Mouse (Mus musculus): ENCODE data around the gene Msi1. TPM values are rescaled to one million over a fixed set of nuclear protein-coding genes. Genes with fewer than 3 reads are reported as not detected.
"Not testable (repeated sequence)": the region's sequence is repeated elsewhere in the genome, so short reads cannot be mapped to it uniquely, and the experiment has no call there.

Gene Msi1
- polyA plus RNA-seq, 1 experiment from 2014 or later, result 66.3 TPM

DNA sequence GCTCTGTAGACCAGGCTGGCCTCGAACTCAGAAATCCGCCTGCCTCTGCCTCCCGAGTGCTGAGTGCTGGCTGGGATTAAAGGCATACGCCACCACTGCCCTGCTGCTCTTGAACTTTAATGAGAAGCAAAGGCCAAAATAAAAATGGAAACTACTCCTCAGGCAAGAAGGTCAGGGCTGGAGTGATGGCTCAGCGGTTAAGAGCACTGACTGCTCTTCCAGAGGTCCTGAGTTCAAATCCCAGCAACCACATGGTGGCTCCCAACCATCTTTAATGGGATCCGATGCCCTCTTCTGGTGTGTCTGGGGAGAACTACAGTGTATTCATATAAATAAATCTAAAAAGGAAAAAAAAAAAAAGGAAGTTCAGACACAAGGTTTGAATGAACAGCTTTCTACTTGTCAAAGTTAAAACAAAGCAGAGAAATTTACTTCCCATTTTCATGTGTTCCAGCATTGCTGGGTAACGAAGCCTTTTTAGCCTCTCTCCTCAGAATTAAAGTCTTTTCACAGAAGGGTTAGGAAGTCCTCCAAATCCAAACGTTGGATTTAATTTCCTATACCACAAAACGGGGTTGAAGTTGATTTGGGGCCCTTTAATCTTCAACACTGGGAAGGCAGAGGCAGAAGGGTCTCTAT, 58.7 kb downstream of the Msi1 start:
- Histone ChIP-seq H3K9me3 (no peaks in the 10 kb centered on the region), H3K27ac (0 out of 2 replicates have a peak overlapping the region, but pooled peaks have one; percentile 100), H3K36me3 (replicated peaks) (no peaks in the 10 kb centered on the region), H3K9ac (no peak overlapping the region), H3K4me3 (no peak overlapping the region), H3K27me3 (replicated peaks) (no peaks in the 10 kb centered on the region), H3K4me2 (0 out of 2 replicates have a peak overlapping the region, but pooled peaks have one; percentile 87), H3K4me1 (peaks cover 37% of the 10 kb centered on the region)
- no peak for ATAC-seq (replicated peaks)
- 77% methylated on average over 9 of the region's 9 CpGs for whole genome bisulfite sequencing

DNA sequence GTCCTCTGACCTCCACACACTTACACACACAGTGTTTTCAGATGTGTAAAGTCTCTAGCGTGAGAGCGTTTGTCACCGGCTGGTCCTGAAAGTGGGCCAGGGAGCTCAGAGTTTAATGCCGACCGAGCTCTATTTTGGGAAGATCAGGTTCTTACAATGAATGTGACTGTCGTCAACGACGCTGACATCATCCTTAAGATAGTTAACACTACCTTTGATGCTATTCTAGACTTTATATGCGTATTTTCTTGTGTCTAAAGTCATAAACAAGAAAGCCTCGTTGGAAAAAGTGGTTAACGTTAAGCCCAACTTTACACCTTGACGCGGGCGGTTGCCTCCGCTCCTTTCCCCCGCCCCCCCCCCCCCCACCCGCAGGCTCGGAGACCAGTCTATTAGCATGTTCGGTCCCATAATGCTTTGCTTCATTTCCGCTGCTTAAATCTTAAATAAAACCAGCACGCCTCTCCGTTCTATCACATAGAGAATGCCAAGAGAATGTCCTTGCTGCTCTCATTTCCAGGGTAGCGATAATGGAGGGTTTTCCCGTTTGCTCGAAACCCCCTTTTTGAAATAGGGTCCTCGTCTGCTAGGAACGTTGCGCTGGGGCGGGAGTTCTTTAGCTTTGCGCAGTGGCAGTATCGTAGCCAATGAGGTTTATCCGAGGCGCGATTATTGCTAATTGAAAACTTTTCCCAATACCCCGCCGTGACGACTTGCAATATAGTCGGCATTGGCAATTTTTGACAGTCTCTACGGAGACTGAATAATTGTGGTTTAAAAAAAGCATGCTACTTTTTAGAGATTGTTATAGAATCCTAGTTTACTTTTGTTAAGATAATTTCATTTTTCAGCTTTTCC, 59.7 kb downstream of the Msi1 start:
- no peaks in the 10 kb centered on the region for H3K9me3 ChIP-seq
- no peaks in the 10 kb centered on the region for H3K36me3 ChIP-seq (replicated peaks)
- H3K9ac ChIP-seq, result peak overlapping the region; percentile 80
- WGBS, result under 1% methylated on average over 39 of the region's 39 CpGs
- peak overlapping the region; percentile 47 for H3K4me3 ChIP-seq
- no peaks in the 10 kb centered on the region for H3K27me3 ChIP-seq (replicated peaks)
- peaks cover 32% of the 10 kb centered on the region for H3K4me1 ChIP-seq
- peak; percentile 77 for ATAC-seq (replicated peaks)
- peak overlapping the region; percentile 100 for H3K27ac ChIP-seq
- peak overlapping the region; percentile 87 for H3K4me2 ChIP-seq

DNA sequence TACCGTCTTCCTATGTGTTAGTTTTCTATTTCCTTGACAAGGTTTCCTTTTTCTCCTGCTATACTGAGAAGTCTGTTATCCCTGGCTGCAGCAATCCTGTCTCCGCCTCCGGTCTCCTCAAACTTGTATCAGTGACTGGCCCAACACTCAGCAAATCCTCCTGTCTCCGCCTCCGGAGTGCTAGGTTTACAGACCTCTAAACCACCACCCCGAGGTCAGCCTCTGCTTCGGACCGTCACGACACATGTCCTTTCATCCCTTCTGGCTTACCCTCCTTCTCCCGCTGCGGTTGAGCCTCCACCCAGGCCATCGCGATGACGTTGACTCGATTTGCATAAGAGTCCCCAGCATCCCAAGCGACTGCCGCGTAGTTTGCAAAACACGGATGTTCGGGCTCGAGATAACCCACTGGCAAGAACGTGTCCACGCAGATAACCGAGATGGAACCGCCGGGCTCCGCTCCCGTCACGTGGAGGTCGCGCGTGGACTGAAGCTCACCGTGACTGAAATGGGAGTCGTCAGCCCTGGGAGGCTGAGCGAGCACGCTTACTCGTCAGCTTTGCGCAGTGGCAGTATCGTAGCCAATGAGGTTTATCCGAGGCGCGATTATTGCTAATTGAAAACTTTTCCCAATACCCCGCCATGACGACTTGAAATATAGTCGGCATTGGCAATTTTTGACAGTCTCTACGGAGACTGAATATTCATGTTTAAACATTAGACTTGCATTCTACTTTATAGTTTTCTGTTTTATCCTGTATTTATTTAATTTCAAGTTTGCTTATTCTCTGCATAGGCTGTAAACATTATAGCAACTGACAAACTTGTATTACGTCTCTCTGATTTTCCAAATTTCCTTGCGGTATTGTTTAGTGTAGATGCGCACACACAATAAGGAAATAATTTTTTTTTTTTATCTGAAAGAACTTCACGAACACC, 60.6 kb downstream of the Msi1 start:
- Histone ChIP-seq H3K27me3 (replicated peaks) (no peaks in the 10 kb centered on the region), H3K27ac (peak overlapping the region; percentile 100), H3K36me3 (replicated peaks) (no peaks in the 10 kb centered on the region), H3K4me3 (peak overlapping the region; percentile 47), H3K9ac (peak overlapping the region; percentile 80), H3K4me1 (peaks cover 27% of the 10 kb centered on the region), H3K9me3 (no peaks in the 10 kb centered on the region), H3K4me2 (peak overlapping the region; percentile 87)
- under 1% methylated on average over 50 of the region's 50 CpGs for WGBS
- ATAC-seq (replicated peaks), result peak; percentile 82

DNA sequence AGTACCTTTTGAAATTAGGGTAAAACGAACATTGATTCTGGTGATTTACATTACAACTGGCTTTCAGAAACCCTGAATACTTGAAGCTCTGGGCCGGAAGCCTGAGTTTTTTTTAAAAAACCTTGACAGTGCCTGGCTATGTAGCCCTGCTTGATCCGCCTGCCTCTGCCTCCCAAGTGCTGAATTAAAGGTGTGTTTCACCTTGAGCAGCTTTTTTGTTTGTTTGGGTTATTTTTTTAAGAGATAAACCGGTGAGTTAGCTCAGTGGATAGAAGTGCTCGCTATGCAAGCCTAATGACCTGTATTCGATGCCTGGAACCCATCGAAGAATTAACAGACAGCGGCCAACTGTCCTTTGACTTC, 61.2 kb downstream of the Msi1 start:
- Histone ChIP-seq H3K9ac (no peak overlapping the region), H3K4me3 (peak overlapping the region; percentile 47; the same call in 1 of the 2 replicates), H3K4me2 (peak overlapping the region; percentile 87), H3K27ac (peak overlapping the region; percentile 100), H3K36me3 (replicated peaks) (no peaks in the 10 kb centered on the region), H3K9me3 (no peaks in the 10 kb centered on the region), H3K27me3 (replicated peaks) (no peaks in the 10 kb centered on the region), H3K4me1 (peaks cover 26% of the 10 kb centered on the region)
- ATAC-seq (replicated peaks), result no peak
- WGBS, result 11% methylated on average over 8 of the region's 8 CpGs

DNA sequence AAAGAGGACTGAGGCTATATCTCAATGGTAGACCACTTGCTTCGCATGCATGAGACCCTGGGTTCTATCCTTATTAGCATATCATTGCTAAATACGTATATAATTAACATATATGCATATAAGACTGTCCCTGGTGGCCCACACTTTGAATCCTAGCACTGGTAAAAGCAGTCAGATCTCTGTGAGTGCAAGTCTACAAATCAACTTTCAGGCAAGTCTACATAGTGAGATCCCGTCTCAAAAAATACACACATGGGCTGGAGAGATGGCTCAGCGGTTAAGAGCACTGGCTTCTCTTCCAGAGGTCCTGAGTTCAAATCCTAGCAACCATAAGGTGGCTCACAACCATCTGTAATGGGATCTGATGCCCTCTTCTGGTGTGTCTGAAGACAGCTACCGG, 61.7 kb downstream of the Msi1 start:
- Histone ChIP-seq H3K4me2 (peak overlapping the region; percentile 87; the same call in 1 of the 2 replicates), H3K27ac (peak overlapping the region; percentile 100), H3K4me3 (no peak overlapping the region), H3K9me3 (no peaks in the 10 kb centered on the region), H3K36me3 (replicated peaks) (no peaks in the 10 kb centered on the region), H3K9ac (no peak overlapping the region), H3K27me3 (replicated peaks) (no peaks in the 10 kb centered on the region), H3K4me1 (peaks cover 26% of the 10 kb centered on the region)
- 30% methylated on average over 5 of the region's 5 CpGs for WGBS
- no peak for ATAC-seq (replicated peaks)

GRCm38 (mm10) chr5:115491771-115492322, 62.4 kb downstream of the Msi1 start:
- Histone ChIP-seq H3K9ac (peak overlapping the region; percentile 31; the same call in 1 of the 2 replicates), H3K36me3 (replicated peaks) (no peaks in the 10 kb centered on the region), H3K27me3 (replicated peaks) (no peaks in the 10 kb centered on the region), H3K9me3 (no peaks in the 10 kb centered on the region), H3K4me3 (peak overlapping the region; percentile 25), H3K27ac (no peak overlapping the region), H3K4me1 (peaks cover 26% of the 10 kb centered on the region), H3K4me2 (peak overlapping the region; percentile 58)
- ATAC-seq (replicated peaks), result no peak
- 5% methylated on average over 28 of the region's 28 CpGs for WGBS

GRCm38 (mm10) chr5:115492711-115493335, 63.4 kb downstream of the Msi1 start:
- H3K27me3 ChIP-seq (replicated peaks), result no peaks in the 10 kb centered on the region
- no peak overlapping the region for H3K4me2 ChIP-seq
- H3K9me3 ChIP-seq, result no peaks in the 10 kb centered on the region
- H3K4me1 ChIP-seq, result peaks cover 26% of the 10 kb centered on the region
- no peak for ATAC-seq (replicated peaks)
- no peak overlapping the region for H3K9ac ChIP-seq
- H3K4me3 ChIP-seq, result no peak overlapping the region
- H3K27ac ChIP-seq, result no peak overlapping the region
- H3K36me3 ChIP-seq (replicated peaks), result no peaks in the 10 kb centered on the region
- WGBS, result 78% methylated on average over 6 of the region's 6 CpGs

- Histone ChIP-seq H3K4me3 (no peak overlapping the region), H3K27ac (no peak overlapping the region), H3K27me3 (replicated peaks) (no peaks in the 10 kb centered on the region), H3K4me1 (peaks cover 24% of the 10 kb centered on the region), H3K4me2 (no peak overlapping the region), H3K9me3 (no peaks in the 10 kb centered on the region), H3K9ac (no peak overlapping the region), H3K36me3 (replicated peaks) (no peaks in the 10 kb centered on the region)
- no peak for ATAC-seq (replicated peaks)
- 66% methylated on average over 5 of the region's 5 CpGs for WGBS
Observed at GRCm38 (mm10) chr5:115493441-115493840, 64.0 kb downstream of the Msi1 start.

DNA sequence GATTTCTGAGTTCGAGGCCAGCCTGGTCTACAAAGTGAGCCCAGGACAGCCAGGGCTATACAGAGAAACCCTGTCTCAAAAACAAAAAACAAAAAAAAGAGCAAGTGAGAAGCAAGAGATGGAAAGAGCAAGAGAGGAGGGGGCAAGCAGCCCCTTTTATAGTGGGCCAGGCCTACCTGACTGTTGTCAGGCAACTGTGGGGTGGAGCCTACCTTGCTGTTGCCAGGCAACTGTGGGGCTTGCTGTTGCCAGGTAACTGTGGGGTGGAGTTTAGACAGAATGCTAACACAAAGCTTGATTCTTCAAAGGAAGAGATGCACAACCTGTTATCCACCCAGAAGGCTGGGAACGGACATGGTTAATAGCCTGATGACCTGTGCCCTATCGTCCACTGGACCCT, 66.2 kb downstream of the Msi1 start:
- not testable (repeated sequence) for H3K27ac ChIP-seq; H3K4me3 ChIP-seq; H3K9me3 ChIP-seq; ATAC-seq (replicated peaks); H3K27me3 ChIP-seq (replicated peaks); H3K4me2 ChIP-seq; H3K9ac ChIP-seq; H3K36me3 ChIP-seq (replicated peaks)
- H3K4me1 ChIP-seq, result peaks cover 16% of the 10 kb centered on the region
- WGBS, result 71% methylated on average over 3 of the region's 3 CpGs

DNA sequence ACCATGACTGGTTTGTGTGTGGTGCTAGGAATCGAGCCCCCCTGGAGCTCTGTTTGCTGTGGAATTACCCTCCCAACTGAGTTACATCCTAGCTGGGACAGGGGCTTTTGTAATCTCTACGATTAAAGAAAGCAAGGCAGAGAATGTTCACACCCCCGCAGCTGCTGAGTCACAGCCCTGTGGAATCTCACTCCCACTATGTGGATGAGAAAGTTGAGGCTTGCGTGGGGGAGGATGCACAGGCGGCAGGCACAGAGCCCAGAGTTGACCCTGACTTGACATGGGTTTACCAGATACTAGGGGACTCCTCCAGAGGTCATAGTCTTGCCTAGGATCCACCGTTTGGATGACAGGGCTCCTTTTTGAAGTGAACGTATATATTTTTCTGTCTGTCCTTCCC, 67.6 kb downstream of the Msi1 start:
- Histone ChIP-seq H3K4me1 (peaks cover 3% of the 10 kb centered on the region), H3K4me2 (no peak overlapping the region), H3K9ac (no peak overlapping the region), H3K27ac (no peak overlapping the region), H3K36me3 (replicated peaks) (no peaks in the 10 kb centered on the region), H3K9me3 (no peaks in the 10 kb centered on the region), H3K4me3 (no peak overlapping the region), H3K27me3 (replicated peaks) (no peaks in the 10 kb centered on the region)
- no peak for ATAC-seq (replicated peaks)
- 77% methylated on average over 7 of the region's 7 CpGs for WGBS

Measured in midbrain, embryonic 15.5 days (tissue).